Mouse (Mus musculus) embryo, embryonic 11 days (tissue): ENCODE data around the gene Gm32742.
"Not testable (repeated sequence)": the region's sequence is repeated elsewhere in the genome, so short reads cannot be mapped to it uniquely, and the experiment has no call there.

Experiments
- DNase-seq: peaks from one replicate; pipeline ENCODE4 v3.0.0-alpha.2; 2015

Gene Gm32742

GRCm38 (mm10) chr9:51147294-51147693 lies 18.0 kb downstream of the Gm32742 start:
- DNase-seq: no peak

GRCm38 (mm10) chr9:51146496-51146895 lies 18.8 kb downstream of the Gm32742 start:
- DNase-seq: no peak

GRCm38 (mm10) chr9:51144218-51144617 lies 21.1 kb downstream of the Gm32742 start:
- no peak for DNase-seq

- no peak for DNase-seq
Observed at GRCm38 (mm10) chr9:51143437-51143836, 21.9 kb downstream of the Gm32742 start.

GRCm38 (mm10) chr9:51140711-51141110 lies 24.6 kb downstream of the Gm32742 start:
- DNase-seq: no peak

- DNase-seq: not testable (repeated sequence)
Observed at GRCm38 (mm10) chr9:51139401-51139800, 25.9 kb downstream of the Gm32742 start.

GRCm38 (mm10) chr9:51138301-51138700 lies 27.0 kb downstream of the Gm32742 start:
- DNase-seq: no peak

- no peak for DNase-seq
Observed at GRCm38 (mm10) chr9:51137836-51138235, 27.5 kb downstream of the Gm32742 start.

- no peak for DNase-seq
Observed at GRCm38 (mm10) chr9:51137432-51137831, 27.9 kb downstream of the Gm32742 start.

- DNase-seq: peak; percentile 37
Observed at GRCm38 (mm10) chr9:51136985-51137384, 28.3 kb downstream of the Gm32742 start.

GRCm38 (mm10) chr9:51114767-51115166 lies 50.5 kb downstream of the Gm32742 start:
- no peak for DNase-seq

- no peak for DNase-seq
Observed at GRCm38 (mm10) chr9:51105751-51106150, 59.6 kb downstream of the Gm32742 start.

GRCm38 (mm10) chr9:51103808-51104514 lies 61.4 kb downstream of the Gm32742 start:
- peak; percentile 72 for DNase-seq

- peak; percentile 78 for DNase-seq
Observed at GRCm38 (mm10) chr9:51102963-51103807, 62.1 kb downstream of the Gm32742 start.

GRCm38 (mm10) chr9:51101756-51102425 lies 63.4 kb downstream of the Gm32742 start, which contains the start of gene 4833427G06Rik:
TSS of gene 4833427G06Rik (minus strand) at chr9:51102078.
- DNase-seq: peak; percentile 90

- no peak for DNase-seq
Observed at GRCm38 (mm10) chr9:51096306-51096705, 69.0 kb downstream of the Gm32742 start.

- no peak for DNase-seq
Observed at GRCm38 (mm10) chr9:51093697-51094096, 71.6 kb downstream of the Gm32742 start.

- DNase-seq: no peak
Observed at GRCm38 (mm10) chr9:51081614-51082013, 83.7 kb downstream of the Gm32742 start.
